Mouse (Mus musculus): ENCODE results near the gene Rab43.

DNA sequence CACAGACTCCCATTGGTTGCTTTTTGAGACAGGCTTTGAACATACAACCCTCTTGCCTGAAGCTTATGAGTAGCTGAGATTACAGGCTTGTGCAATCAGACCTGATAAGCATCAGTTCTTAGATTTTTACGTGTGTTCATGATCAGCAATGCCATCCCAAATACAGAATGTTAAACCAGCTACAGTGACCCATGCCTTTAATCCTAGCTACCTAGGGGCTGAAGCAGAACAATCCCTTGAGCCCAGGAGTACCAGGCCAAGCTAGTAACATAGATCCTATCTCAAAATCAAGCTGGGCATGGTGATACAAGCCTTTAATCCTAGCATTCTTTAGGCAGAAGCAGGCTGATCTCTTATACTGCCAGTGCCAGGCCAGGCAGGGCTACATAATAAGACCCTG is 7.9 kb downstream of the Rab43 start:
- no peak for TF ChIP-seq POLR2AphosphoS2 (IDR thresholded peaks at IDR 0.05; ENCODE audit: insufficient read length, low read depth)
- no peak for TF ChIP-seq POLR2A (IDR thresholded peaks at IDR 0.05; ENCODE audit: insufficient read length, low read depth)
- TF ChIP-seq CEBPB (IDR thresholded peaks at IDR 0.05; ENCODE audit: insufficient read depth, poor library complexity, severe bottlenecking): no peak
- TF ChIP-seq MYOD1 (IDR thresholded peaks at IDR 0.05; ENCODE audit: control insufficient read depth in 1 of 3, insufficient read length in 2 of 3, low read depth in 2 of 3): no peak
- no peak for TF ChIP-seq USF1 (IDR thresholded peaks at IDR 0.05; ENCODE audit: low read depth)
- TF ChIP-seq MAX (IDR thresholded peaks at IDR 0.05; ENCODE audit: low read depth): no peak
- TF ChIP-seq REST (IDR thresholded peaks at IDR 0.05; ENCODE audit: insufficient read depth, insufficient read length): no peak
- TF ChIP-seq E2F4 (IDR thresholded peaks at IDR 0.05; ENCODE audit: insufficient read depth): no peak
- no peak for TF ChIP-seq TCF3 (IDR thresholded peaks at IDR 0.05; ENCODE audit: insufficient read length, low read depth)
- TF ChIP-seq MYOG (IDR thresholded peaks at IDR 0.05; ENCODE audit: control insufficient read depth in 1 of 3, insufficient read depth in 1 of 3, insufficient read length in 2 of 3, low read depth in 2 of 3): no peak

Data from myocyte (in vitro differentiated cells).